Mouse (Mus musculus) myocyte (in vitro differentiated cells): Measurements from ENCODE around the gene Tmem230.

Source experiments
- E2F4 ChIP-seq: IDR thresholded peaks from one replicate; pipeline ENCODE4 v1.6.1; 2011; ENCODE audit warnings: mild to moderate bottlenecking, control low read depth, moderate library complexity; ENCODE audit not compliant: insufficient read depth
- MYOD1 ChIP-seq, 3 experiments: IDR thresholded peaks; one replicate each; pipeline ENCODE4 v1.6.1; 2011; ENCODE audit warnings: control low read depth in 2 of 3, low read depth in 2 of 3, mild to moderate bottlenecking in 2 of 3, moderate library complexity in 1 of 3; ENCODE audit not compliant: insufficient read length in 2 of 3, control insufficient read depth in 1 of 3
- MYOG ChIP-seq, 3 experiments: IDR thresholded peaks; one replicate each; pipeline ENCODE4 v1.6.1; 2011; ENCODE audit warnings: control low read depth in 2 of 3, low read depth in 2 of 3, mild to moderate bottlenecking in 2 of 3; ENCODE audit not compliant: insufficient read length in 2 of 3, control insufficient read depth in 1 of 3, insufficient read depth in 1 of 3
- POLR2A ChIP-seq: IDR thresholded peaks from one replicate; pipeline ENCODE4 v1.6.1; 2011; ENCODE audit warnings: low read depth, mild to moderate bottlenecking, control low read depth, moderate library complexity; ENCODE audit not compliant: insufficient read length
- TCF12 ChIP-seq: IDR thresholded peaks from one replicate; pipeline ENCODE4 v1.6.1; 2011; ENCODE audit warnings: mild to moderate bottlenecking, control low read depth; ENCODE audit not compliant: poor library complexity, insufficient read depth, severe bottlenecking
- TCF3 ChIP-seq: IDR thresholded peaks from one replicate; pipeline ENCODE4 v1.6.1; 2011; ENCODE audit warnings: low read depth, control low read depth; ENCODE audit not compliant: insufficient read length

DNA sequence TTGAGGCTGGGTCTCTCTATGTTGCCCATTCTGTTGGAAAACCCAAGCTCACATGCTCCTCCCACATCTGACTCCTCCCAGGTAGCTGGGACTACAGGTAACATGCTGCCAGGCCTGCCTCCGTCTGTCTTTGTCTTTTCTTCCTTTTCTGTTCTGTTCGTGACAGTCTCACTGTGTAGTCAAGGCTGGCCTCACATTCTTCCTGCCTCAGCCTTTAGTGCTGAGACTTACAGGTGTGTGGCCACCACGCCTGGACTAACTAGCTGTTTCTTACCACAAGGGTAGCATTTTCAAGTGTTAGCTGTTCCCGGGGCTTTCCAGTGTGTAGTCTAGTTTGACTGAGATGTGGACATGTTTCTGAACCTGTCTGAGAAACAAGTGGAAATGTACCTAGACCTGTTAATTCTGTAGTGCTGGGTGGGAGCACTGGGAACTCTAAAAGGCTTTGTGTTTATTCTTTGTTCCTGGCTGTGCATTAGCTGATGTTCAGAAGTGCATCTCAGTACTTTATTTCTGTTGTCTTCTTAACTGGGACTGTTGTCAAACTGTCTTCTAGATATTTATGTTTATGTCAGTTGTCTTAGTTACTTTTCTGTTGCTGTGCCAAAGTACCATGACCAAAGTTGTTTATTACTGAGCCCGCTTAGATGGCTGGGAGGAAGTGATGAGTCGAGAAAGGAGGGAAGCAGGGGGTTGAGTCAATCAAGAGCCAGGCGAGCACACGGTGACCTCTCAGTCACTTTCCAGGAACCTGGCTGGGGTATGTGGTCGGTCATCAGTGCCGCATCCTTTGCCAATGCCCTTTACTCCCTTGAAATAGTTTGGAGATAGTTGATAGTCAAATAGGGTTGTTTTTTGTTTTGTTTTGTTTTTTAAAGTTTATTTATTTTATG, 34.2 kb upstream of the Tmem230 start:
- TF ChIP-seq TCF12: no peak
- no peak for TF ChIP-seq E2F4
- no peak for TF ChIP-seq MYOG (IDR thresholded peaks at IDR 0.05; ENCODE audit: control insufficient read depth in 1 of 3, insufficient read depth in 1 of 3, insufficient read length in 2 of 3, low read depth in 2 of 3)
- TF ChIP-seq TCF3: no peak
- TF ChIP-seq POLR2A: no peak
- TF ChIP-seq MYOD1 (IDR thresholded peaks at IDR 0.05; ENCODE audit: control insufficient read depth in 1 of 3, insufficient read length in 2 of 3, low read depth in 2 of 3): no peak
